Mouse (Mus musculus): Measurements from ENCODE around the gene Kazald1.

The Kazald1 gene

DNA sequence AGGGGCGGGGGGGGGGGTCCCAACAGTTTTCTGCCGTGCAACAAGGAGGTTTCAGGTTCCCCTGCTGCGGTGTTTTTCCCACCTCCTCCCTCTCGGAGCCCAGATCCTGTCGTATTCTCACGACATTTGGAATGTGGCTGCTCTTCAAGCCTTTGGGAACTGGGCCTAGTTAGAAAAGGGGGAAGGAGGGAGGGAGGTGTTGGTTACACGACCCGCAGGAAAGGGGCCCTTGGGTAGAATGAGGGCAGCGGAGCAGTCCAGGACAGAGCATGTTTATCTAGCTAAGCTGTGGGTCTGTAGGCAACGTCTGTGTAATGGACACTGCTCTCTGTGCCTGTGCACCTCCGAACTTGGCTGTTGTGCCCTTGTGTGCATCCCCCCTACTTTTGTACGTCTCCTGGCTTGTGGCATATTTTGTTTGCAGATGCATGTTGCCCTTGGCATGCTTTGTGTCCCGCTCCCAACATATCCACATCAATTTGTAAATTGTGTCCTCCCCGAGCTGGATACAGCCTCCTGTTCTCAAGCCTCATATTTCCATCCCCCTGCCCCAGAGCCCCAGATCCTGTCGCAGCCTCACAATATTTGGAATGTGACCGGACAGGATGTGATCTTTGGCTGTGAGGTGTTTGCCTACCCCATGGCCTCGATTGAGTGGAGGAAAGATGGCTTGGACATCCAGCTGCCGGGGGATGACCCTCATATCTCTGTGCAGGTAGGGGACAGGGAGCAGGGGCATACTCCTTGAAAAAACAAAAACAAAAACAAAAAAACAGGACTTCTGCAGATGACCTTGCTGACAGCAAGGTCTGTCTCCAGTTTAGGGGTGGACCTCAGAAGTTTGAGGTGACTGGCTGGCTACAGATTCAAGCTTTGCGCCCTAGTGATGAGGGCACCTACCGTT, 3.0 kb downstream of the Kazald1 start:
- no peak for DNase-seq (ENCODE audit: low read depth, low spot score)

DNA sequence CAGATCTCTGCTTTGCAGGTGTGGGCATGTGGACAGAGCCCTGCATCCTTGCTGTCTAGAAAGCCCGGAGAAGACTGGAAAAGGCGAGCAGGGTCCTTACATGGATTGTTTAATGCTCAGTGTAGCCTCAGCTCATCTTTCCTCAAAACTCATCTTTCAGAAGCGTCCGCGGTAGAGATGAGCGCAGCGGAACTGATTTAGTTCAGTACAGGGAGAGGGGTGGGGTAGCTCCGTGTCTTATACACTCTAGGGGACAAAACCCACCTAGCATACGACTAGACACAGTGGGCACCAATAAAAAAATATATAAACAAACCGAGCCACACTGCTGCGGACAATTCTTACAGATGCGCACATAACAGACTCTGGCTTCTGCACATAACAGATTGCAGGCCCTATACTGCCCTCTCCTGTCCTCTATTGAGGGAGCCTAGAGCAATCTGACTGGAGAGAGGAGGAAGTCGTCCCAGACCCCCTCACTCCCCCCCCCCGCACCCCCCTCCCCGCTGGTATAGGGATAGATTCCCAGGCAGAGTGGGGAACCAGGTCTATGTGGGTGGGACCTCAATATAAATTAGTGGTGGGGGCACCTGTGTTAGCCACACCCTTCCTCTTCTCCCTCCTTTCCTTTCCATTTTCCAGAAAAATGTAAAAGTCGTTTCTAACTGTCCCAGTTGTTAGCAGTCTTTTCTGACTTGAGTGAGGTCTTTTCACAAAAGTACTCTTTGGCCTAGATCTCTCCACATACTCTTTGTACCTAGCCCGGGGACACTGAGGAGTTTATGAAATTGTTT, 4.1 kb downstream of the Kazald1 start:
- DNase-seq (ENCODE audit: low read depth, low spot score): no peak

DNA sequence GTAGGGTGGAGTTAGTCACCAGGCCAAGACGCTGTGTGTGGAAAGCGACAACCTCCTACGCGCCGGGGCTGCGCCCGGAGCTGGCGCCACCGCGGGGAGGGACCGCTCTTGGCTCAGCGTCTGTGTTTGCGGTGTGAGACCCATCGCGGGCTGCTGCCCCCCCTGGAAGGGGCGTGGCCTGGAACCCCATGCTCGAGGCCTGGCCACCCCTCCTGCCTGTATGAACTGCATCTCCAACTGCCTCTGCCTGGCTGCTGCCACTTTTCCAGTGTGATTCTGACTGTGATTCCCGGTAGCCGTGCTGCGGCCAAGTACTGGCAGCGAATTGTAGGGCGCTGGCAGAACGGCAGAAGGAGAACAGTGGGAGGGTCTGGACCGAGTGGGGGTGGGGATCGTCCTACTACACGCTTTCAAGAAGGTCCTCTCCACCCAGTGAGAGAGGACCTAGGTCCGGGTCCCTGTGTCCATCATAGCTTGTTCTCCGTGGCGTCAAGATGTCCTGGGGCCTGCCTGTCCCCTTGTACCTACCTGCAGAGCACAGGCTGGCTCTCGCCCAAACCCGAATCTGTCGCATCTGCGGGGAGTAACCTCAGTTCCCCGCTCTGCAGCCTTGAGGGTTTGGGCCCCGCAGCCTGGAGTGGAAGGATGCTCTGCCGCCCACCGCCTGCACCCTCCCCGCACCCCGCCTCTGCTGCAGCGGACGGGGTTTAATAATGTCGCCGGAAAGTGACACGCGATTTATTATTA, 4.9 kb downstream of the Kazald1 start:
- DNase-seq (ENCODE audit: low read depth, low spot score): no peak

DNA sequence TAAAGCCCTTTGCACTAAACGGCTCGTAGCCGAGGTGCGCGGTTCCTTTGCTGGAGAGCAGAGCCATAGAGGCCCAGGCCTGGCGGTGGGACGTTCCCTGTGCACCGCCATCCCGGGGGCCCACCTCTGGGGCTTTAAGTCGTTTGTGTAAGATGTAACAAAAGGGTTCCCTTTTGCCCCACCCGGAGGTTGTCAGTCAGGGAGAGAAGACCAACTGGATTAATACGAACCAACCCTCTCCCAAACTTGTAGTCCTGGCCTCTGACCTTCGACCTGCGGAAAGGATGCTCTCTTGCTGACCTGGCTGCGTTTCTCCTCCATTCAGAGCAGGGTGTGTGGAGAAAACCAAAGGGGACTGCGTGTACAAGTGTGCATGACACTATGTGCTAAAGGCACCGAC, 5.7 kb downstream of the Kazald1 start:
- no peak for DNase-seq (ENCODE audit: low read depth, low spot score)

DNA sequence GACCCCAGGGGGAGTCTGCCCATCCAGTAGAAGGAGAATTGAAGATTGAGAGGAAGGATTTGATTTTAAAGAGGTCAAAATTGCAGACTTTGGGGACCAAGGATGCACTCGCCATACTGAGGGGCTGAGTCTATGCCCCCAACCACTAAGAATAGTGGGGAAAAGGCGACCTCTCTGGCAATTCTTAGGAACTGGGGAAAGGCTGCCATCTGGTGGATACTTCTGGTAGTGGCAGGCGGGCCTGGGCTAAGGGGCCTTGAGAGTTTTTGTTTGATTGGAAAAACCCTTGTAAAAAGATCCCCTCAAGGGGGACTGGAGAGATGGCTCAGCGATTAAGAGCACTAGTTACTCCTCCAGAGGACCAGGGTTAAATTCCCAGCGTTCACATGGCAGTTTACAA, 6.2 kb downstream of the Kazald1 start:
- peak; percentile 52 for DNase-seq (ENCODE audit: low read depth, low spot score)

DNA sequence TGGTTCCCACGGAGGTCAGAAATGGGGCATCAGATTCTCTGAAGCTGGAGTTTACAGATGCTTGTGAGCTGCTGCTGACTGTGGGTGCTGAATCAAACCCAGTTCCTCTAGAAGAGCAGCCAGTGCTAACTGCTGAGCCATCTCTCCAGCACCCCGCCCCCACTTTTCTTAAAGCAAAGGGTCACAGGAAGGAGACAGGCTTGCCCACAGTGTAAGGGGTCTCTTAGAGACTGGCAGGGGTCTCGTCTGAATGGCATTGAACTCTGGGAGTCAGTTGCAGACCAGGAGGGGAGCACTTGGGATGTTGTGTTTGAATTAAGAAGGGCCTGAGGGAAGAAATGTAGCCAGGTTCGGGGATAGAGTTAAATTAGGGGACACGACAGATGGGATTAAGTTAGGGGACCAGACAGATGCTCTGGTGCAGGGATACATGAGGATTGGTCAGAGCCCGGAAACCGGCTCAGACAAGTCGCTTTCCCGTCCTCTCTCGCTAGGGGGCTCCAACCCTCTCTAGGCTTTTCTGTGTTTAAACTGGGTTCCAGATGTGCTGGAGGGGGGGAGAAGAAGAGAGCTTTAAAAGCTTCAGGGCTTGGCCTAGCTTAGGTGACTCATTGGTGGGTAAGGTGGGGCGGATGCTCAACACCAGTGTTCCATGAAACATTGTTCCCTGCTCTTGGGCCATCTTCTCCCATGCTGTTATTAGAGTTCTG, 7.0 kb downstream of the Kazald1 start:
- no peak for DNase-seq (ENCODE audit: low read depth, low spot score)

DNA sequence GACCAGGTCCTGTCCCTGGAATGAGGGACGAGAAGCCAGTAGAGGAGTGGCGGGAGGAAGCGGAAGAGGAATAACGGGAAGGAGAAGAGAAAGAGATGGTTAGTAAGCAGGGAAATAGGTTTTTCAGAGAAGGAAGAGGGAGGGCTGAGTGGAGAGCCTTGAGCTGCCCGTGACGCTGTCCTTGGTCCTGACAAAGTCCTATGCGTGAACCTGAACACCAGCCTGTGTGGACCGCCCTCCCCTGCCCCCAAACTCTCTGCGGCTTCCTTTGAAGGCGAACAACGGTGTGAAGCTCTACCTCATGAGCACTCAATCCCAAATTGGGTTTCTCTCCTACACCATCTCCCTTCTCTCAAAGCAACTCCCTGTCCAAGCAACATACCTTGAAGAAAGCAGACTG, 22.8 kb downstream of the Kazald1 start:
- DNase-seq (ENCODE audit: low read depth, low spot score): peak; percentile 57

DNA sequence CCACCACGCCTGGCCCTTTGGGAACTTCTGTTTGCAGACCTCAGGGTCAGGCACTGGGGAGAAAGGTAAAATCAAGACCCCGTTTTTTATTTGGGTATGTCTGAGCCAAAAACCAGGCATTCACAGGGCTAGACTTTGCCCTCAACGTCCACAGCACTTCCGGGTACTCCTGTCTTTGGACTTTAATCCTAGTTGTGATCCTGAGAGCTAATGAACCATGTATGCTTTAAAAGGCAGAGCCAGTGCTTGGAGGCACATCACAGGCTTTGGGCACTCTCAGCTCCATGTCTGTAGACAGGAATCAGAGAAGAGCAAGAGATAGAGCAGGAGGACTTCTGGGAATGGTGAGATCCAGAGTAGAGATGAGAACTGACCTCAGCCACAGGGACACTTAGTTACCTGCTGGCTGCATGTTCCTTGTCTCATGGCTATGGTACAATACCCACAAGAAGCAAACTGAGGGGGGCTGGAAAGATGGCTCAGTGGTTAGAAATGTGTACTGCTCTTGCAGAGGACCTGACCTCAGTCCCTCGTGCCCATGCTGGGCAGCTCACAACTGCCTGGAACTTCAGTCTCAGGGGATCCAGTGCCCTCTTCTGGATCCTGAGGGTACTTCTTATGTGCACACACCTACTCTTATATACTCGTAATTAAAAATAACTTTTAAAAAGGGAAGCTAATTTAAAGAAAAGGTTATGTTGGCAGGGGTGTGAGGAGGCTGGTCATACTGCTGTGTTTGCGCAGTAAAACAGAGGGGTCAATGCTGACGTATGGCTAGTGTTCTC, 25.6 kb downstream of the Kazald1 start:
- no peak for DNase-seq (ENCODE audit: low read depth, low spot score)

DNA sequence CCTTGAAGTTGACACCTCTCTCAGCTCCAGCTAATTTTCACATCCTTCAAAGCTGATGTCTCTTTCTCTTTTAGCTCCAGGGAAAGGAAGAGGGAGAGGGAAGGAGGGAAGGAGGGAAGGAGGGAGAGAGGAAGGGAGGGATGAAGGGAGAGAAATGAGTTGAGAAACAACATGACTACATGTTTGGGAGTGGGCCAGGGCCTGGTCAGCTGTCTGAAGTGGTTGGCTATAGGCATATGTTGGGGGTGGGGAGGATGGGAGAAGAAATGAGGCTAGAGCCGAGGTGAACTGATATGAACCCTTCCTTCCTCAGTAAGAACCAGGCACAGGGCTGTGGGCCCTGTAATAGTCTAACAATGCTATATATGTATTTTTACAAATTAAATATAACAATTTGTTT, 30.6 kb downstream of the Kazald1 start:
- no peak for DNase-seq (ENCODE audit: low read depth, low spot score)

DNA sequence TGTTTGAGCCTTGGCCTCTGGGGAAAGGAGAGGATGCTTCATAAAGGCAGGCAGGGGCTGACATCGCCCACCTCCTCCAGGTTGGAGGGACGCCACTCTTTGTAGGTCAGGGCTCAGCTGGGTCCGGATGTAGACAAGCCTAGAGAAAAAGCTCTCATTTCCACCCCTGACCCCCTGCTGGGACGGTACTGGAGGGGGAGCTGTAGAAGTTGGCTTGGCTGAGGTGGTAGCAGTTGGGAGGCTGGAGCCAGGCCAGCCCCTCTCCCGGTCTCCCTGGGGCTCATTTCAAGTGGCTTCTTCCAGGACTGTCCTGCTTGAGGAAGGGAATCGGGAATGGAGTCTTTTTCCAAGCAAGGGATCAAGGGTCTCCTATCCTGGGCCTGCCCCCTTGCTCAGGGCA, 31.6 kb downstream of the Kazald1 start:
- DNase-seq (ENCODE audit: low read depth, low spot score): no peak

DNA sequence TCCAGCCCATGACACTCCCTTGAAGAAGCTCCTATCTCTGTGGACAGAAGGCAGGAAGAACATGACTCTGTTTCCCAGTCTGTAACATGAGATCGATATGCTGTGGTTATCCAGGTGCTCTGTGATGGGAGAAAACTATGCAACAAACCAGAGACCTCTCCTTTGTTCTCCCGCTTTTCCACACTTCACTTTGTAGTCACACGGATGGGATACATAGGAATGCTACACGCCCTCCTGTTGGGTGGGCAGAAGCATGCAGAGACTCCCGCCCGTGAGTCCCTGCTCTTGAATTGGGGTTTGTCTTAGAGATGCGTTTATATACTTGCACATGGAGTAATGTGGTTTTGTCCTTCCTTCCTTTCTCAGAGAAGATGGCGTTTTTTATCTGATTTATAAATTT, 35.6 kb downstream of the Kazald1 start:
- no peak for DNase-seq (ENCODE audit: low read depth, low spot score)

DNA sequence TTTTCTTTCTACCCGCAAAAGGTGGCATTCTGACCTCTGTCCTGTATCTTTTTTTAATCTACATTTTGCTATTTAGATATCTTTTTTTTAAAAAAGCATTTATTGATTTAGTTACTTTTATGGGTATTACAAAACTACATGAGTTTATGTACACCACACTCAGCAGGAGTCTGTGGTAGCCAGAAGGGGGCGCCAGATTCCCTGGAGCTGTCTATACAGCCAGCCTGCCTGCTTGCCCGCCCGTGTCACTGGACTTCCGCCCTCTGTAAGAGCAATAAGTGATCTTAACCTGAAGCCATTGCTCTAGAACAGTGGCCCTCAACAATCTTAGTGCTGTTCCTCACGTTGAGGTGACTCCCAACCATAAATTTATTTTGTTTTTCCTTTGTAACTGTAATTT, 37.4 kb downstream of the Kazald1 start:
- DNase-seq (ENCODE audit: low read depth, low spot score): no peak

DNA sequence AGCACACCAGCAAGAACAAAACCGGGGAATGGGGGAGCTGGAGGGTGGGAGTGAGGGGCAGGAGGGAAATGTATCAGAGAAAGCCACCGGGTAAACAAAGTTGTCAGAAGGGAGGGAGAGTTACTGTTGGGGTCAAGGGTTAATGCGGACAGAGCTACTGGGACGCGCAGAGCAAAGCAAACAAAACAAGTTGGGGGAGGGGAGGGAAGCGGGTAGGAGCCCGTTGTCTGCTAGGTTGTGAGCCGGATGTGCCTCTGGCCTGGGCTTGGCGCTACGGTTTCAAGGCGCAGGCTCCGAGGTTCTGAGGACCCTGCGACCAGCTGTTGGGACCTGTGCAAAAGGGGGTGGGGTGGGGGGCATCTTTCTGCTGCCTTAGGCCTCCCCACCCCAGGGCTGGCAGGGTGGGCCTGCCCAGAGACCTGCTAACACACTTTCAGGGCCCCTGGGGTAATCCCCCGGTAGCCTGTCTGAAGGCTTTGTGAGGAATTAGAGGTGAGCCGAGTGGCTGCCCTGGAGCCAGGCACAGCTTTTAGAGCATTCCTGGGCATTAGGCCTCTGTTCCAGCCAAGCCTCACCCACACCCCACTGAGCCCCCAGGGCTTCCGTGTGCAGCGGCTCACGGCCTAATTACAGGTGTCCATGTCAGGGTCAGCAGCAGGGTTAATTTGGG, 38.9 kb downstream of the Kazald1 start:
- peak; percentile 26 for DNase-seq (ENCODE audit: low read depth, low spot score)

DNA sequence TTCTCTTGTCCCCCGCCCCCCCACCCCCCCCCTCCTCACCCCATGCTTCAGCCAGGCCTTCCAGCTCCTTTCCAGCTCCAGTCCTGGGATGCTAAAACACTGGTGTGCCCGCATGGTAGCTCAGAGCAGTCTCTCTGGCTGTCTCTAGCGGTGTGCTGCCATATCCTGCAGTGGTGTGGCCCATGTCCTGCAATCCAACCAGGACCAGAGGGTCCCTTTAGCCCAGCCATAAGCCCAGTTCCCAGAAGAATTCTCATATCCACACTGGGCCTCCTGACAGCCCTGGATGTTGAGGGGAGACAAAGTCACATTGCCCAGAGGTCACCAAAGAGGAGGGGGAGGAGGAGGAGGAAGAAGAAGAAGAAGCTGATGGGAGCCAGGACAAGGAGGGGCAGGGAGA, 39.7 kb downstream of the Kazald1 start:
- no peak for DNase-seq (ENCODE audit: low read depth, low spot score)

DNA sequence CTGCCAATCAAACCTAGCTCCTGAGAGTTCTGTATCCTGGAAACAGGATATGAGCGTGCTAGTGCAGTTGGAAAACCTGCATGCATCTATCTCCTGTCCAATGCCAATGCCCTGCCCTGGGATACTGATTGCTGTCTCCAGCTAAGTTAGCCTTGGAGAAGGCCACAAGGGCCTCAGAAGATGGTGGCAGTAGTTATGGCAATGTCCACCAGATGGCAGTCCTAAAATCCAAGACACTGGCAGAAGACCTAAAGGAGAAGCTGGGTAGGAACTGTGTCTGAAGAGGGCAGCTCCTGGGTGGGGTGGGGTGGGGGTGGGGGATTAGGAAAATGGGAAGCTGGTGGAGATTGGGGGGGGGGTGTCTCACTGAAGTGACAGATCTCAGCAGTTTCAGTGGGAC, 41.8 kb downstream of the Kazald1 start:
- DNase-seq (ENCODE audit: low read depth, low spot score): peak; percentile 24

All from embryo, embryonic 11.5 days (tissue).